Mouse (Mus musculus) heart, postnatal 4 days (tissue): ENCODE measurements around the gene Pf4. TPM values are rescaled to one million over a fixed set of nuclear protein-coding genes. Genes with fewer than 3 reads are reported as not detected.
"Not testable (repeated sequence)": the region's sequence is repeated elsewhere in the genome, so short reads cannot be mapped to it uniquely, and the experiment has no call there.

ENCODE experiments used
- DNase-seq: peaks from one replicate; pipeline ENCODE4 v3.0.0; 2021
- microRNA-seq, 2 experiments: library from miRNA; unstranded; fragments of <30 nt; microRNA quantifications; one replicate each; pipeline ENCODE4 v1.2.0; 2021 to 2022
- total RNA-seq, 2 experiments: library from RNA; stranded (reverse); gene quantifications; 2 replicates each; pipeline ENCODE4 v1.2.3; 2021

The Pf4 gene
- total RNA-seq, 2 experiments from 2014 or later, result 21.6 to 22.8 TPM

DNA sequence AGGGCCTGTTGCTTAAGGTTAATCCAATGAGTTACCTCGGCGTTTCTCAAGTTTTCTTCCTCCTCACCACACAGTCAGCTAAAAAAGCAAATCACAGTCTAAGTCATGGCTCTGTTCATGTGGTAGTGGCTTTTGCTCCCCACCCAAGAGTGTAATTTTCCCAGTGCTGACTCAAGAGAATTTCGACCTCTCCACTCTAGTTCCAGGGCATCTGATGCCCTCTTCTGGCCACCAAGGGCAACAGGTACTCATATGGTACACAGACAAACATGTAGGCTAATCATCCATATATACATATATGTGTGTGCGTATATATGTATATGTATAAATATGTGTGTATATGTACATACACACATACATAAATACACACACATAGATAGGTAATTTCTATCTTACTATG, 15.9 kb downstream of the Pf4 start:
- no peak for DNase-seq

DNA sequence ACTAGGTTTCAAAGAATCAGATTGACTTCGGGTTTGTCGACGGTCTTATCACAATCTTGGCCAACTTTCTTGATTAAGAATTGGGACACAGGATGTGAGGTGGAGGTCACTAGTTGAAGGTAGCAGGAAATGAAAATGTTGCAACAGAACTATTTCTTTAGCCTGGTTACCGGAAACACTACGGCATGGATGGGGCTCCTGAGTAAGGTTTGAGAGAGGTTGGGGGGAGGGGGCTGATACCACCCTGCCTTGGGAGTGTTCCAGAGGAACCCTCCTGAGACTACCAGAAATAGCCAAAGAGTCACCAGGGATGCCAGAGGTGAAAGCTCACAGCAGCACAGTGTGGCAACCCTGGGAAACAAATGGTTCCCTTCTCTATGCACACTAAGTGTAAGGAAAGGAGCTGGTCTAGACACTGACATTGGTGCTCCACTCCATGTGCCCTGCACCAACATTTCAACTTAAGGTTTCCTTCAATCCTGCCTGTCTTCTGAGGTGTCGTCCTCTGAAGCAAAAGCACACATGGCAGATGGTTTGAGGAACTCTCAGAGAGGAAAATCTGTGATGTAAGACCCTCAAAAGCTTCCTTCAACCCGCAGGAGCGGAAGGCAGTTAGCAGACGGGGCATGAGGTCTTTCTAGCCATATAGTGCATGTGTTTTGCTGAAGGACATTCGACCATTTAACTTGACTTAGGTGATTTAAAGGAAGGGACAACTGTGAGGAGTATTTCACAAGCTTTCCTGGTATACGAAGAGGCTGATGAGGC, 17.3 kb downstream of the Pf4 start:
- DNase-seq, result no peak

GRCm38 (mm10) chr5:90790074-90790502, 17.9 kb downstream of the Pf4 start:
- DNase-seq, result no peak

GRCm38 (mm10) chr5:90794195-90794625, 22.0 kb downstream of the Pf4 start, which contains the start of gene Cxcl15:
TSS of gene Cxcl15 (plus strand) at chr5:90794534.
- no peak for DNase-seq

- DNase-seq, result not testable (repeated sequence)
These were observed 23.2 kb downstream of the Pf4 start for GRCm38 (mm10) chr5:90795392-90795791.

DNA sequence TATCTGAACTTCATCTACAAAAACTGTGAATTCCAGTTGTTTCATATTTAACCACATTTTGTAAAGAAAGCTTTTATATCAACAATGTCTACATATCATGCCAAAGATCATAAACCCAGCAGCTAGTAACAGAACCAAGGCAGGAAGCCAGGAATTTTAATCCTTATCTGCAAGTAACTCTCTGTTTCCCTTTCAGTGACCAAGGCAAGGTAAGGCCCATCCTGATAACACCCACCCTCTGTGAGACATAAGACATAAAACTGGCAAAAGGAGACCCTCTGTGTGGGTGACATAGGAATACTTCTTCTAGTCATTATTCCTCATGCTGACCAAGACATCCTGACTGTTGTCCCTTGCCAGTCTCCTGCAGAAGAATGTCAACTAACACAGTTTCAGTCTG, 32.3 kb downstream of the Pf4 start:
- no peak for DNase-seq

- DNase-seq, result no peak
These were observed 33.8 kb downstream of the Pf4 start for GRCm38 (mm10) chr5:90806050-90806449.

DNA sequence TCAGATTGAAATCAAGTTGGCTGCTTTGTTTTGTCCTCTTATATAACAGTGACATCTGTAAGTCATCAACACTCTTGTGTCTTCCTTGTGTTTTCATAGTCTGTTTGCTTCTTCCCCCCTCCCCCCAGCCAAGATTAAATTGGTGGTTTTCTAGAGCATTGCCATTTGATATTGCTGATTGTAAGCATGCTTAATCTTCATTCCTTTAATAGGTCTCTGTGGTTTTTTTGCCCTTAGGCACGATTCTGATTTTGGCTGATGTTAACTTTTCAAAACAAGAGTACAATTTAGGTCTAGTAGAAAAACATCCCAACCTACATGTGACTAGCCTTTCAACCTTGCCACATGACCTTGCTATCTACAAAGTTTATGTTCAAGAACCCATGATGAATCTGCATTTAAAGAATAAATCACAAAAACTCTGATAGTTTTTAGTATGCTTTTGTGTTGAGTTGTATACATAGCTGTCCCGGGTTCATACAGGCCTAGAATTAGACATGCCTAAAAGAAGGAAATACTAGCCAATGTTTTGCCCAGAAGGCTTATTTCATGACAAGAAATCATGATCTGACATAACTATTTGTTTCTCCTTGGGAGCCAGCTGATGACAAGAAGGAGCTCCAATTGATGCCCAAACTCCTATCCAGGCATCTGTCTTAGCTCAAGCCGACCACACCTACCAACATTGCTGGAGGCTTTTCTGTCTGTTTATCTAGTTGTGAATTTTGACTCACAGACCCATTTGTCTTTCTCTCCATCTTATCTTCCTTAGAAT, 35.1 kb downstream of the Pf4 start:
- no peak for DNase-seq

DNA sequence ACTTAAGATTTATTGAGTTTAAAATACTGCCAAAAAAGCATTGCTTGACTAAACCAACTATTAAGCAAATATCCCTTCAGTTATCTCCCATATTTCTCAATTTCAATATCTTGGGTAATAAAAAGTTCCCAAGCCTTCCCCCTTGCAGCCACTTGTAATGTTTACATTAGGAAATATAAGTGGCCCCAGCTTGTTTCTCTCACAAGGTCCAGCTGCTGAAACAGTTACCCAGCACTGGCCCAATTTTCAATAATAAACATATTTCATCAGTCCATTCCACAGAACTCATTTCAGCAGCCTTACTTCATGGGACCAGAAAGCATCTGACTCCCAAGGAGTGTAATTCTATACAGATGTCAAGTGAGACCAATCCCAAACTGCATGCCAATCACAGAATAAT, 47.5 kb downstream of the Pf4 start:
- DNase-seq, result no peak

Small RNAs within 50 kb of the gene (microRNA-seq; reads per million reads assigned to microRNA genes)
- gene Gm24322, result 0 reads per million in 2 experiments

Other genes with a start within 250 kb of the Pf4 start
- not detected for gene 5830473C10Rik, start 211.3 kb upstream of the Pf4 start, total RNA-seq
- under 1 TPM; 0.17 to 0.23 TPM for gene Rassf6, start 131.8 kb upstream of the Pf4 start, total RNA-seq
- not detected for gene Cxcl5, start 13.1 kb upstream of the Pf4 start, total RNA-seq
- gene Ppbp, start 3.9 kb upstream of the Pf4 start, total RNA-seq, result 1 to 10 TPM; 1.7 to 2.9 TPM
- not detected for gene Cxcl3, start 13.7 kb downstream of the Pf4 start, total RNA-seq
- not detected for gene Cxcl15, start 22.1 kb downstream of the Pf4 start, total RNA-seq
- under 1 TPM; 0.45 to 0.72 TPM for gene Cxcl1, start 118.8 kb downstream of the Pf4 start, total RNA-seq
- gene Cxcl2, start 131.4 kb downstream of the Pf4 start, total RNA-seq, result not detected
- 10 to 100 TPM; 17.6 to 19.2 TPM for gene Mthfd2l, start 158.7 kb downstream of the Pf4 start, total RNA-seq